Mouse (Mus musculus) midbrain, embryonic 13.5 days (tissue): Measurements from ENCODE around the gene Hivep3. TPM values are rescaled to one million over a fixed set of nuclear protein-coding genes. Genes with fewer than 3 reads are reported as not detected.

Source experiments
- ATAC-seq: fragments of 200-750 bp; cut with Nextera tagmentation; 2 replicates; pipeline ENCODE4 v1.8.0; 2017; ENCODE audit warnings: mild to moderate bottlenecking, moderate TSS enrichment, moderate library complexity
- H3K27ac ChIP-seq: fragments of 300-500 bp; sonication (generic); 2 replicates; pipeline ENCODE4 v1.5.1; 2015; ENCODE audit warnings: inconsistent platforms, mild to moderate bottlenecking, moderate library complexity
- H3K27me3 ChIP-seq: fragments of 300-500 bp; sonication (generic); 2 replicates; pipeline ENCODE4 v1.6.1; 2015; ENCODE audit warnings: mild to moderate bottlenecking, inconsistent platforms
- H3K36me3 ChIP-seq: fragments of 300-500 bp; sonication (generic); 2 replicates; pipeline ENCODE4 v1.6.1; 2015; ENCODE audit warnings: mild to moderate bottlenecking, inconsistent platforms
- H3K4me1 ChIP-seq: fragments of 300-500 bp; sonication (generic); replicated peaks from 2 replicates; pipeline ENCODE4 v1.6.1; 2015; ENCODE audit warnings: inconsistent platforms
- H3K4me2 ChIP-seq: fragments of 300-500 bp; sonication (generic); replicated peaks from 2 replicates; pipeline ENCODE4 v1.6.1; 2015; ENCODE audit warnings: moderate library complexity, mild to moderate bottlenecking, inconsistent platforms
- H3K4me3 ChIP-seq: fragments of 300-500 bp; sonication (generic); replicated peaks from 2 replicates; pipeline ENCODE4 v1.5.1; 2015; ENCODE audit warnings: mild to moderate bottlenecking, inconsistent platforms
- H3K9ac ChIP-seq: fragments of 300-500 bp; sonication (generic); replicated peaks from 2 replicates; pipeline ENCODE4 v1.6.1; 2015; ENCODE audit warnings: mild to moderate bottlenecking, inconsistent platforms
- H3K9me3 ChIP-seq: fragments of 300-500 bp; sonication (generic); 2 replicates; pipeline ENCODE4 v1.6.1; 2016; ENCODE audit warnings: mild to moderate bottlenecking, inconsistent platforms
- WGBS: fragments of 180-500 bp; shearing (Covaris S2); methylation state at CpG from one replicate; pipeline ENCODE4 v1.1.7; 2015; 5-methylcytosine and 5-hydroxymethylcytosine counted together
- polyA plus RNA-seq: library from polyadenylated mRNA; unstranded; fragments of >200 nt; fragmentation: Nextera tagmentation; extraction: Ambion mirVana; gene quantifications from 2 replicates; pipeline ENCODE4 v1.2.1, GENCODE M21; 2015

Gene Hivep3
- polyA plus RNA-seq, 1 experiment from 2014 or later, result 9.5 TPM

DNA sequence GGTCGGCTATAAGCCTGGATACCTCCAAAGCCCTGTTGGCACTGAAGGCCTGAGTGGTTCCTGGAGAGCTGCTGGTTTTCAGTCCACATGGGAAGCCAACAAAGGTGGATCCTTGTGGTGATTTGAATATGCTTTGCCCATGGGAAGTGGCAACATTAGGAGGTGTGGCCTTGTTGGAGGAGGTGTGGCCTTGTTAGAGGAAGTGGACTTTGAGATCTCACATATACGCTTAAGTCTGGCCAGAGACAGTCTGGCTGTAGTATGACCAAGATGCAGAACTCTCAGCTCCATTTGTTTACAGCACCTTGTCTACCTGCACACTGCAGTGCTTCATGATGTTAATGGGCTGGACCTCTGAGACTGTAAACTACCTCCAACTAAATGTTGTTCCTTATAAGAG lies 73.0 kb downstream of the Hivep3 start:
- H3K4me1 ChIP-seq, result no peaks in the 10 kb centered on the region
- H3K27ac ChIP-seq, result no peak overlapping the region
- H3K4me3 ChIP-seq, result no peak overlapping the region
- 0 out of 2 replicates have a peak, but pooled peaks cover 3% of the 10 kb centered on the region for H3K9me3 ChIP-seq
- no peaks in the 10 kb centered on the region for H3K36me3 ChIP-seq
- H3K27me3 ChIP-seq, result peaks cover 8% of the 10 kb centered on the region
- 88% methylated on average over 2 of the region's 2 CpGs for WGBS
- ATAC-seq, result no peak
- H3K9ac ChIP-seq, result no peak overlapping the region
- H3K4me2 ChIP-seq, result no peak overlapping the region

GRCm38 (mm10) chr4:119807359-119807758 lies 73.8 kb downstream of the Hivep3 start:
- no peak for ATAC-seq
- peaks cover 15% of the 10 kb centered on the region for H3K27me3 ChIP-seq
- 57% methylated on average over 2 of the region's 2 CpGs for WGBS
- no peak overlapping the region for H3K27ac ChIP-seq
- H3K9ac ChIP-seq, result no peak overlapping the region
- no peaks in the 10 kb centered on the region for H3K36me3 ChIP-seq
- H3K4me3 ChIP-seq, result no peak overlapping the region
- 0 out of 2 replicates have a peak, but pooled peaks cover 3% of the 10 kb centered on the region for H3K9me3 ChIP-seq
- no peaks in the 10 kb centered on the region for H3K4me1 ChIP-seq
- no peak overlapping the region for H3K4me2 ChIP-seq

DNA sequence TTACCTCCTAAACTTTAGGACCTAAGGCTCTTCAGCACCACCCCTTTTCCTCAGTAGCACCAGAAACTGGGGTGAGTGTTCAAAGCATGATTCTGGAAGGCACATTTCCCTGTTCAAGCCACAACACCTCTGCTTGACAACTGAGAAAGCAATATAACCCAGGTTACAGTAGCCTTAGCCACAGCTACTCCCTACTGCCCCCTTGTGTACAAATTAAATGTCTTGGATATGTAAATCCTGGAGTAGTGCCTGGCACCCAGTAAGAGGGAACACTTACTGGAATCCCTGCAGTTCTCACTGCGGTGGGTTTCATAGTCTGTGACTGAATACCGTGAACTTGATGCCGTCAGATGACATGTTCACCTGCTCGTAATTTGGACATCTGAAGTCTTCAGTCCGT lies 75.7 kb downstream of the Hivep3 start:
- Histone ChIP-seq H3K4me3 (no peak overlapping the region), H3K4me2 (no peak overlapping the region), H3K36me3 (no peaks in the 10 kb centered on the region), H3K9ac (no peak overlapping the region), H3K9me3 (no peaks in the 10 kb centered on the region), H3K27ac (no peak overlapping the region), H3K4me1 (peaks cover 11% of the 10 kb centered on the region), H3K27me3 (peaks cover 22% of the 10 kb centered on the region)
- 0 out of 2 replicates have a peak, but pooled peaks have one; percentile 44 for ATAC-seq
- WGBS, result 34% methylated on average over 5 of the region's 5 CpGs

- H3K4me2 ChIP-seq, result no peak overlapping the region
- H3K9ac ChIP-seq, result no peak overlapping the region
- no peak overlapping the region for H3K27ac ChIP-seq
- peaks cover 38% of the 10 kb centered on the region for H3K4me1 ChIP-seq
- 0 out of 2 replicates have a peak, but pooled peaks have one; percentile 40 for ATAC-seq
- 14% methylated on average over 2 of the region's 2 CpGs for WGBS
- no peaks in the 10 kb centered on the region for H3K36me3 ChIP-seq
- H3K4me3 ChIP-seq, result no peak overlapping the region
- no peaks in the 10 kb centered on the region for H3K9me3 ChIP-seq
- peaks cover 22% of the 10 kb centered on the region for H3K27me3 ChIP-seq
Observed at GRCm38 (mm10) chr4:119812775-119813174, 79.2 kb downstream of the Hivep3 start.

- Histone ChIP-seq H3K36me3 (no peaks in the 10 kb centered on the region), H3K4me2 (peak overlapping the region; percentile 76), H3K4me3 (peak overlapping the region; percentile 62), H3K9ac (peak overlapping the region; percentile 81; the same call in 1 of the 2 replicates), H3K4me1 (peaks cover 38% of the 10 kb centered on the region), H3K27ac (peak overlapping the region; percentile 88), H3K9me3 (no peaks in the 10 kb centered on the region), H3K27me3 (peaks cover 22% of the 10 kb centered on the region)
- WGBS, result 20% methylated on average over 7 of the region's 12 CpGs
- peak; percentile 65 for ATAC-seq
Observed at GRCm38 (mm10) chr4:119813500-119814184, 80.1 kb downstream of the Hivep3 start.

DNA sequence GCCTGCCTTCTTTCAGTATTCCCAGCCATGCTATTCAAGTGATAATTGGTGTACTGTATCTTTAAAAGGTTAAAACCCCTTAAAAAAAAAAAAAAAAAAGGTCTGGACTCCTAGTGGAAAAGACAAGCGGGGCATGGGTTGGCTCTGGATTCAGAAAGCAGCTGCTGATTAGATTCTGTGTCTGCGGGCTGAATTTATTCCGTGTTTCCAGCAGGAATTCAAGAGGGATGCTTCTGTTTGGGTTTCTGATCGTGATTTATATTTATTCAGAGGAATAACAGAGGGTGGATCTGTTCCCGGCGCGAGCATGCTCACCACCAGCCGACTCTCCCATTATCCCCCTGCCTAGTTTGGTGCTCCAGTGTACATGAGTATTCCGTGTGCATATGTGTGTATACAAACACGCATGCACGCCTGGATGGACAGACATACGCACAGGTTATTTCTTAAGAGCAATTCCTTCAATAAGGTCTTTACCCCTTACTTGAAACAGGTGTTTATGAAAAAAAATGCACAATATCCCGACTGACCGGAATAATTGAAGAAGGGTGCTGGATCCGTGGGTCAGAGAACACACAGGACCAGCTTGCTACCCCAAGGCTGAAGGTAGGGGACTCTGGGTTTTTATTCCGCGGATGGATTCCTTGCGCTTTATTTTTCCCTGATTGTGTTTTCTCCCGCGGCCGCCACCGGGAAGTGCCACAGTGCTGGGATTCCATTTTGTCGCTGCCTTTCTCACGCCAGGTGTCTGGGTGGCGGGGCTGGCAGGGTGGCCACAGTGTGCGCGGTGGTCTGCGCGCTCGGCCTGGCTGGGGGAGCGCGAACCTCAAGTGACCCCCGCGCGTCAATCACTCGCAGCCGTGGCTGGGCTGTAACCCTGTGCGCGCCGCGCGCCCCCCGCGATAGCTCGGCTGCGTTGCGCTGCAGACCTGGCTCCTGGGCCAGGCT lies 80.9 kb downstream of the Hivep3 start:
- Histone ChIP-seq H3K9me3 (no peaks in the 10 kb centered on the region), H3K36me3 (no peaks in the 10 kb centered on the region), H3K4me2 (peak overlapping the region; percentile 76), H3K4me1 (peaks cover 38% of the 10 kb centered on the region), H3K27me3 (peaks cover 22% of the 10 kb centered on the region), H3K9ac (peak overlapping the region; percentile 81), H3K27ac (peak overlapping the region; percentile 88), H3K4me3 (peak overlapping the region; percentile 62)
- peak; percentile 62 for ATAC-seq
- under 1% methylated on average over 47 of the region's 47 CpGs for WGBS

GRCm38 (mm10) chr4:119815133-119815792 lies 81.7 kb downstream of the Hivep3 start:
- H3K9ac ChIP-seq, result peak overlapping the region; percentile 81
- ATAC-seq, result peak; percentile 27
- peaks cover 38% of the 10 kb centered on the region for H3K4me1 ChIP-seq
- H3K9me3 ChIP-seq, result no peaks in the 10 kb centered on the region
- H3K36me3 ChIP-seq, result no peaks in the 10 kb centered on the region
- H3K4me2 ChIP-seq, result peak overlapping the region; percentile 76
- peaks cover 22% of the 10 kb centered on the region for H3K27me3 ChIP-seq
- H3K27ac ChIP-seq, result peak overlapping the region; percentile 88
- H3K4me3 ChIP-seq, result peak overlapping the region; percentile 62
- WGBS, result 24% methylated on average over 7 of the region's 7 CpGs

GRCm38 (mm10) chr4:119815793-119816161 lies 82.2 kb downstream of the Hivep3 start:
- no peaks in the 10 kb centered on the region for H3K36me3 ChIP-seq
- peaks cover 20% of the 10 kb centered on the region for H3K27me3 ChIP-seq
- no peak overlapping the region for H3K9ac ChIP-seq
- peaks cover 38% of the 10 kb centered on the region for H3K4me1 ChIP-seq
- no peak for ATAC-seq
- H3K9me3 ChIP-seq, result no peaks in the 10 kb centered on the region
- peak overlapping the region; percentile 76 for H3K4me2 ChIP-seq
- no peak overlapping the region for H3K27ac ChIP-seq
- peak overlapping the region; percentile 62 for H3K4me3 ChIP-seq

- H3K4me1 ChIP-seq, result peaks cover 38% of the 10 kb centered on the region
- H3K36me3 ChIP-seq, result no peaks in the 10 kb centered on the region
- peak overlapping the region; percentile 76 for H3K4me2 ChIP-seq
- no peaks in the 10 kb centered on the region for H3K9me3 ChIP-seq
- 34% methylated on average over 7 of the region's 7 CpGs for WGBS
- H3K27me3 ChIP-seq, result peaks cover 12% of the 10 kb centered on the region
- H3K27ac ChIP-seq, result no peak overlapping the region; the same call in 1 of the 2 replicates
- peak; percentile 55 for ATAC-seq
- H3K4me3 ChIP-seq, result no peak overlapping the region
- H3K9ac ChIP-seq, result no peak overlapping the region
Observed at GRCm38 (mm10) chr4:119816620-119817356, 83.2 kb downstream of the Hivep3 start.

- 83% methylated on average over 3 of the region's 3 CpGs for WGBS
- ATAC-seq, result no peak
Observed at GRCm38 (mm10) chr4:119825956-119826355, 92.4 kb downstream of the Hivep3 start.

GRCm38 (mm10) chr4:119828386-119828785 lies 94.8 kb downstream of the Hivep3 start:
- Histone ChIP-seq H3K9ac (no peak overlapping the region), H3K4me2 (no peak overlapping the region), H3K4me3 (no peak overlapping the region), H3K27me3 (no peaks in the 10 kb centered on the region), H3K36me3 (no peaks in the 10 kb centered on the region), H3K27ac (no peak overlapping the region), H3K4me1 (no peaks in the 10 kb centered on the region), H3K9me3 (no peaks in the 10 kb centered on the region)
- 76% methylated on average over 3 of the region's 3 CpGs for WGBS
- ATAC-seq, result no peak

More at GRCm38 (mm10) chr4:119825956-119826355, 92.4 kb downstream of the Hivep3 start:
- no peak overlapping the region for H3K4me2 ChIP-seq
- H3K36me3 ChIP-seq, result no peaks in the 10 kb centered on the region
- H3K4me1 ChIP-seq, result no peaks in the 10 kb centered on the region
- H3K9me3 ChIP-seq, result no peaks in the 10 kb centered on the region
- no peak overlapping the region for H3K27ac ChIP-seq
- H3K27me3 ChIP-seq, result no peaks in the 10 kb centered on the region
- no peak overlapping the region for H3K9ac ChIP-seq
- no peak overlapping the region for H3K4me3 ChIP-seq
